Mouse (Mus musculus) liver, postnatal 0 days (tissue): ENCODE data around the gene Ttll1. TPM values are rescaled to one million over a fixed set of nuclear protein-coding genes. Genes with fewer than 3 reads are reported as not detected.

Source experiments
- ATAC-seq: fragments of 200-750 bp; cut with Nextera tagmentation; 2 replicates; pipeline ENCODE4 v1.8.0; 2017; ENCODE audit warnings: mild to moderate bottlenecking, moderate library complexity
- DNase-seq: peaks from one replicate; pipeline ENCODE4 v3.0.0-alpha.2; 2016
- H3K27ac ChIP-seq: fragments of 300-500 bp; sonication (generic); 2 replicates; pipeline ENCODE4 v1.5.1; 2014; ENCODE audit warnings: antibody characterized with exemption, moderate library complexity, mild to moderate bottlenecking, low read depth
- H3K27me3 ChIP-seq: fragments of 300-500 bp; sonication (generic); 2 replicates; pipeline ENCODE4 v1.6.1; 2014; ENCODE audit warnings: low read length, control low read depth, mixed read lengths; ENCODE audit not compliant: insufficient read depth
- H3K36me3 ChIP-seq: fragments of 300-500 bp; sonication (generic); replicated peaks from 2 replicates; pipeline ENCODE4 v1.6.1; 2014; ENCODE audit warnings: mild to moderate bottlenecking, control low read depth, low read length, moderate library complexity, mixed read lengths; ENCODE audit not compliant: insufficient read depth
- H3K4me1 ChIP-seq: fragments of 300-500 bp; sonication (generic); 2 replicates; pipeline ENCODE4 v1.6.1; 2014; ENCODE audit warnings: antibody characterized with exemption, mild to moderate bottlenecking, control low read depth; ENCODE audit not compliant: insufficient read depth
- H3K4me2 ChIP-seq: fragments of 300-500 bp; sonication (generic); 2 replicates; pipeline ENCODE4 v1.6.1; 2014; ENCODE audit warnings: low read depth, mild to moderate bottlenecking, low read length, moderate library complexity, mixed read lengths
- H3K4me3 ChIP-seq: fragments of 300-500 bp; sonication (generic); 2 replicates; pipeline ENCODE4 v1.5.1; 2014; ENCODE audit warnings: low read depth, low read length
- H3K9ac ChIP-seq: fragments of 300-500 bp; sonication (generic); replicated peaks from 2 replicates; pipeline ENCODE4 v1.6.1; 2014; ENCODE audit warnings: mild to moderate bottlenecking, moderate library complexity
- H3K9me3 ChIP-seq: fragments of 300-500 bp; sonication (generic); 2 replicates; pipeline ENCODE4 v1.6.1; 2016; ENCODE audit warnings: mild to moderate bottlenecking, control low read depth, low read length, mixed read lengths
- CTCF ChIP-seq: sonication (generic); IDR thresholded peaks from 2 replicates; pipeline ENCODE4 v1.5.1; 2016; ENCODE audit warnings: antibody characterized with exemption, low read depth
- EP300 ChIP-seq: IDR thresholded peaks from 2 replicates; pipeline ENCODE4 v1.6.1; 2016; ENCODE audit warnings: antibody characterized with exemption, low read depth, mild to moderate bottlenecking
- WGBS: fragments of 180-500 bp; shearing (Covaris S2); extraction: QIAGEN DNeasy Blood & Tissue Kit; methylation state at CpG from one replicate; pipeline ENCODE4 v1.1.7; 2014; ENCODE audit not compliant: insufficient replicate concordance; 5-methylcytosine and 5-hydroxymethylcytosine counted together
- polyA plus RNA-seq: library from polyadenylated mRNA; unstranded; fragments of >200 nt; fragmentation: Nextera tagmentation; extraction: Ambion mirVana; gene quantifications from 2 replicates; pipeline ENCODE4 v1.2.1, GENCODE M21; 2015

The Ttll1 gene
- polyA plus RNA-seq, 1 experiment from 2014 or later, result 3.2 TPM

- H3K36me3 ChIP-seq, result no peaks in the 10 kb centered on the region
- no peaks in the 10 kb centered on the region for H3K9me3 ChIP-seq
- H3K4me3 ChIP-seq, result peak within 1 kb of the TSS; percentile 59
- DNase-seq, result peak; percentile 74
- H3K4me2 ChIP-seq, result peak within 1 kb of the TSS; percentile 89
- peaks cover 45% of the 10 kb centered on the region for H3K27me3 ChIP-seq
- WGBS, result under 1% methylated on average over 45 of the region's 45 CpGs
- 0 out of 2 replicates have a peak within 1 kb of the TSS, but pooled peaks have one; percentile 24 for H3K27ac ChIP-seq
- H3K9ac ChIP-seq, result peak within 1 kb of the TSS; percentile 61
- peak; percentile 64 for ATAC-seq
- TF ChIP-seq EP300 (no peak), CTCF (no peak)
- peaks cover 39% of the 10 kb centered on the region for H3K4me1 ChIP-seq
These were observed 15.9 kb upstream of the Ttll1 start, which contains the start of gene Bik for GRCm38 (mm10) chr15:83526424-83527091. Gene Bik, plus strand, starts transcription at chr15:83526862.

DNA sequence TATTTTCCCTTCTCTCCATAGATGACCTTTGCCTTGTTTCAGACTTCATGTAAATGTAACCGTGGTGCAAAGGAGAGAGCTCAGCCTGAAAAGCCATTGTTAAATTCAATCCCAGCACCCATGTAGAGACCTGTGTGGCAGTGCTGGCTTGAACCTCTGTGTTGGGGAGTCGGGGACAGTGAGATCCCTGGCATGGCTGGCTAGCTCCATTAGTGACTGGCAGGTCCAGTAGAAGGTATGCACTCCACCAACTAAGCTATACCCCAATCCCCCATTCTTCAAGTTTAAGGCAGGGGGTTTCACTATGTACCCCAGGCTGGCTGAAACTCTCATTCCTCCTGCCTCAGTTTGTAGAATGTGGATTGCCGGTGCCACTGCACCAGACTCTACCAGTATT, 13.6 kb upstream of the Ttll1 start:
- H3K9me3 ChIP-seq, result no peaks in the 10 kb centered on the region
- no peak overlapping the region for H3K4me3 ChIP-seq
- H3K9ac ChIP-seq, result no peak overlapping the region
- TF ChIP-seq EP300 (no peak), CTCF (no peak)
- no peak overlapping the region for H3K4me2 ChIP-seq
- peak; percentile 14; the same call in 1 of the 2 replicates for ATAC-seq
- H3K36me3 ChIP-seq, result no peaks in the 10 kb centered on the region
- H3K27me3 ChIP-seq, result peaks cover 45% of the 10 kb centered on the region
- DNase-seq, result no peak
- WGBS, result 74% methylated on average over 3 of the region's 3 CpGs
- peaks cover 28% of the 10 kb centered on the region for H3K4me1 ChIP-seq
- H3K27ac ChIP-seq, result no peak overlapping the region

DNA sequence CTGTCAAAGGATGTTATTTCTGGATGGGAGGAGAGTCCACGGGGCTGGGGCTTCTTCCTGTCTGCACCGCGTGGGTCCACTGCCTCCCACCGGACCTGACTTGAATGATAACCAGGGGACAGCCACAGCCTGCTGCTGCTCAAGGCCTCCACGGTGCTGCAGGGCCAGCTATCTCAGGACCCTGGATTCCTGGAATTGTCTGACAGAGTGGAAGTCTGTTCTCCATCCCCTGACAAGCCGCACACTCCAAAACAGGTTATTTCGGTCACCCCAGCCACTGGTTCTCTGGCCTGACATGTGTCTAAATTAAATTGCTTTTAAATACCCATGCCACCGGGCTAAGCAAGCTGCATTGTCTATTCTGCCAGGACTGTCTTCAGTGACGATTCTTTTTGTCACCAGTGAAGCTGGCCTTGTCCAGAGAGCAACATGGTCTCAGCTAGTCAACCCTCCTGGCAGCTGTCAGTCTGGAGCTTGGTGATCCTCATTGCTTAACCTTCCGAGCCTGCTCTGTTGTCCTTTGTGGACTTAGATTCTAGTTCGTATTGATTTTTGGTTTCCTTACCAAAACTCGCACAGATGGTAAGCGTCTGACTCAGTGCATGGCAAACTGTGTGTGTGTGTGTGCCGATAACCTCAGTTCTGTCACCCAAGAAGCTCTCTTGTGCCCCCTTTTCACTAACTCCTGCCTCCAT, 13.1 kb upstream of the Ttll1 start:
- H3K9ac ChIP-seq, result no peak overlapping the region
- DNase-seq (no peak), ATAC-seq (peak; percentile 55)
- H3K4me1 ChIP-seq, result peaks cover 28% of the 10 kb centered on the region
- no peak overlapping the region for H3K27ac ChIP-seq
- TF ChIP-seq CTCF (no peak), EP300 (no peak)
- no peak overlapping the region for H3K4me2 ChIP-seq
- WGBS, result 42% methylated on average over 14 of the region's 14 CpGs
- peaks cover 43% of the 10 kb centered on the region for H3K27me3 ChIP-seq
- H3K36me3 ChIP-seq, result no peaks in the 10 kb centered on the region
- no peaks in the 10 kb centered on the region for H3K9me3 ChIP-seq
- no peak overlapping the region for H3K4me3 ChIP-seq

GRCm38 (mm10) chr15:83523196-83523595, 12.5 kb upstream of the Ttll1 start:
- WGBS, result 39% methylated on average over 7 of the region's 7 CpGs
- TF ChIP-seq EP300 (no peak), CTCF (no peak)
- no peaks in the 10 kb centered on the region for H3K36me3 ChIP-seq
- H3K4me2 ChIP-seq, result no peak overlapping the region
- no peak for ATAC-seq
- no peak overlapping the region for H3K27ac ChIP-seq
- peaks cover 28% of the 10 kb centered on the region for H3K4me1 ChIP-seq
- DNase-seq, result no peak
- 0 out of 2 replicates have a peak overlapping the region, but pooled peaks have one; percentile 46 for H3K9ac ChIP-seq
- H3K9me3 ChIP-seq, result no peaks in the 10 kb centered on the region
- peaks cover 39% of the 10 kb centered on the region for H3K27me3 ChIP-seq
- no peak overlapping the region for H3K4me3 ChIP-seq

DNA sequence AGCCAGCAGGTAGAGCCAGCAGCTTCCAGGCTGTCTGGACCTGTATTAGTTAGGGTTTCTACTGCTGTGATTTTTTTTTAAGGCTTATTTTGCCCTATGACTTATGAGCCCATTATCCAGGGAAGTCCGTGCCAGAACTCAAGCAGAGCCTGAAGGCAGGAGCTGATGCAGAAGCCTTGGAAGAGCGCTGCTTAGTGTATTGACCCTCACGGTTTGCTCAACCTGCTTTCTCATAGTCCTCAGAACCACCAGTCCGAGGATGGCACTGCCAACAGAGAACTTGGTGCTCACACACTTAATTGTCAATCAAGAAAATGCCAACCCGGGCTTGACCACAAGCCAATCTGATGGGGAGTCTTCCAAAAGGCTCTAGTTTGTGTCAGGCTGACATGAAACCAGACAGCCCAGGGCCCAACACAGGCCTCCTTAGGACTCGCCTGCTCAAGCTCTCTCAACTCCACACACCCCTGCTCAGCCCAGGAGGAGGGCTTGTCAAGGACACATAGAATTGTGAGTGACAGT, 10.2 kb upstream of the Ttll1 start:
- DNase-seq (no peak), ATAC-seq (no peak)
- Histone ChIP-seq H3K4me3 (no peak overlapping the region), H3K9ac (no peak overlapping the region), H3K4me1 (peaks cover 9% of the 10 kb centered on the region), H3K27ac (no peak overlapping the region), H3K9me3 (no peaks in the 10 kb centered on the region), H3K4me2 (no peak overlapping the region), H3K36me3 (no peaks in the 10 kb centered on the region), H3K27me3 (peaks cover 17% of the 10 kb centered on the region)
- TF ChIP-seq EP300, result no peak
- no peak for TF ChIP-seq CTCF
- 74% methylated on average over 6 of the region's 6 CpGs for WGBS

DNA sequence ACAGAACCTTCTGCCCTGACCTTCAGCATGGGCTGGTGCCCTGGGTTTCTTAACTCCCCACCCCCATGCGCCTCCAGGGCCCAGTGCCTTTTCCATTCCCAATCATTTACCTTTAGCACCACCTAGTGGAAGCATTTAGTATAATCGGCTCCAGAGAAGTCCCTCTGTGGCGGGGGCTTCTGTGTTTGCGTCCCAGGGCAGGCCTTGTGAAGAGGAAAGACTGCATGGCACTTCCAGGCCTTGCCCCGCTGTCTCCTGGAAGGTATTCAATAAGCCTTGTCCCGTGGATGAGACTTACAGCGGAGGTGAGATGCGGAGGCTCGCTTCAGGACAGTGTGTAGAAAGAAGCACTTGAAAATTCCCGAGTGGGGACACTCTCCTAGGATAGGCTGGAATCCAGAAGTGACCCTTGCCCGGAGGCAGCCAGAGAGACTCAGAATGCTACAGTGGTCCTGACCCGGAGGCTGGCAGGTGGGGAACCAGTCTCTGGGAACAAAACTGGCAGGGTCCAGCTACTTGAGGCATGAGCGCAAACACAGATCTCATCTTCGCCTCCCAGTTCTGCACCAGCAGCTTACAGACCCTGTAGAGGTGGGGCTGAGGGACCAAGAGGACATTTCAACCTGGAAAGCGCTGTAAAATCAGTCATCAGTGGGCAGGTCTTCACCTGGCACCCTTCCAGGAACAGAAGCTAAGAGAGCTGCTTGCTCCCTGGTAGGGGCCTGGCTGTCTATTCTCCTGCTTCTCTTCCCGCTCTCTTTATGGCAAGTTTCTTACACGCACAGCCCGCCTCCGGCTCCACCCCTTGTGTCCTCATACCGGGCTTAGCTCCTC, 7.7 kb upstream of the Ttll1 start:
- Histone ChIP-seq H3K9me3 (no peaks in the 10 kb centered on the region), H3K4me3 (no peak overlapping the region), H3K4me1 (no peaks in the 10 kb centered on the region), H3K27me3 (no peaks in the 10 kb centered on the region), H3K4me2 (no peak overlapping the region), H3K36me3 (no peaks in the 10 kb centered on the region), H3K9ac (no peak overlapping the region), H3K27ac (no peak overlapping the region)
- WGBS, result 36% methylated on average over 20 of the region's 20 CpGs
- DNase-seq (peak; percentile 56), ATAC-seq (peak; percentile 51; the same call in 1 of the 2 replicates)
- TF ChIP-seq CTCF, result peak; percentile 85
- no peak for TF ChIP-seq EP300
